Mouse (Mus musculus) midbrain, embryonic 12.5 days (tissue): ENCODE data around the gene Gm45618. TPM values are rescaled to one million over a fixed set of nuclear protein-coding genes. Genes with fewer than 3 reads are reported as not detected.
A peak's percentile ranks its signal among the peaks of the same experiment; 100 is the strongest.

Experiments
- ATAC-seq: fragments of 200-750 bp; cut with Nextera tagmentation; 2 replicates; pipeline ENCODE4 v1.8.0; 2017; ENCODE audit warnings: low read depth, moderate TSS enrichment, moderate library complexity; ENCODE audit not compliant: low FRiP score
- H3K27ac ChIP-seq: fragments of 300-500 bp; sonication (generic); replicated peaks from 2 replicates; pipeline ENCODE4 v1.5.1; 2016; ENCODE audit warnings: mild to moderate bottlenecking
- H3K27me3 ChIP-seq: fragments of 300-500 bp; sonication (generic); 2 replicates; pipeline ENCODE4 v1.6.1; 2016; ENCODE audit warnings: mild to moderate bottlenecking
- H3K36me3 ChIP-seq: fragments of 300-500 bp; sonication (generic); 2 replicates; pipeline ENCODE4 v1.6.1; 2016
- H3K4me1 ChIP-seq: fragments of 300-500 bp; sonication (generic); 2 replicates; pipeline ENCODE4 v1.6.1; 2016
- H3K4me2 ChIP-seq: fragments of 300-500 bp; sonication (generic); replicated peaks from 2 replicates; pipeline ENCODE4 v1.6.1; 2016; ENCODE audit warnings: mild to moderate bottlenecking, moderate library complexity
- H3K4me3 ChIP-seq: fragments of 300-500 bp; sonication (generic); 2 replicates; pipeline ENCODE4 v1.5.1; 2016; ENCODE audit warnings: mild to moderate bottlenecking
- H3K9ac ChIP-seq: fragments of 300-500 bp; sonication (generic); replicated peaks from 2 replicates; pipeline ENCODE4 v1.6.1; 2016; ENCODE audit warnings: mild to moderate bottlenecking, moderate library complexity
- H3K9me3 ChIP-seq: fragments of 300-500 bp; sonication (generic); 2 replicates; pipeline ENCODE4 v1.6.1; 2016; ENCODE audit warnings: mild to moderate bottlenecking
- WGBS: fragments of 180-500 bp; shearing (Covaris S2); methylation state at CpG from one replicate; pipeline ENCODE4 v1.1.7; 2016; 5-methylcytosine and 5-hydroxymethylcytosine counted together
- polyA plus RNA-seq: library from polyadenylated mRNA; unstranded; fragments of >200 nt; fragmentation: Nextera tagmentation; extraction: Ambion mirVana; gene quantifications from 2 replicates; pipeline ENCODE4 v1.2.1, GENCODE M21; 2016

Gene Gm45618
- polyA plus RNA-seq, 1 experiment from 2014 or later, result not detected

DNA sequence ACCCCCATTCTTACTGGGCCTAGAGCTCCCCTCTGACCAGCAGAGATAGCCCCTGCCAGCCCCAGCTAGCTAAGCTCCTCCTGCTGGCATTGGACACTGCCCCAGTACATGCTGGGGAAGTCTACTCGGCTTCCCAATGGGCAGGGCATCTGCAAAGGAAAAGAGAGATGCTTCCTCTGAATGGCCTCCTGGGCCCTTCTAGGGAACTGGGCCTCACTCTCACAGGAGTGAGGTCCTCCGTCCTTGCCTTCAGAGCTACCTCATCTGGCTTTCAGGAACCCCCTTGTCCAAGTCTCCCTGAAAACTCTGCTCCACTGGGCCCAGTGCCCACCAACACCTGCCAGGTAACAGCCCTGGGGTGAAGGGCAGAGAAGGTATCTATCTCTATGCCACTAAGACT, 39.7 kb downstream of the Gm45618 start:
- Histone ChIP-seq H3K4me3 (no peak overlapping the region), H3K4me1 (peaks cover 20% of the 10 kb centered on the region), H3K27ac (no peak overlapping the region), H3K9me3 (no peaks in the 10 kb centered on the region), H3K27me3 (peaks cover 51% of the 10 kb centered on the region), H3K36me3 (peaks cover 63% of the 10 kb centered on the region), H3K4me2 (no peak overlapping the region), H3K9ac (no peak overlapping the region)
- ATAC-seq, result no peak
- WGBS, result 56% methylated on average over 2 of the region's 2 CpGs

DNA sequence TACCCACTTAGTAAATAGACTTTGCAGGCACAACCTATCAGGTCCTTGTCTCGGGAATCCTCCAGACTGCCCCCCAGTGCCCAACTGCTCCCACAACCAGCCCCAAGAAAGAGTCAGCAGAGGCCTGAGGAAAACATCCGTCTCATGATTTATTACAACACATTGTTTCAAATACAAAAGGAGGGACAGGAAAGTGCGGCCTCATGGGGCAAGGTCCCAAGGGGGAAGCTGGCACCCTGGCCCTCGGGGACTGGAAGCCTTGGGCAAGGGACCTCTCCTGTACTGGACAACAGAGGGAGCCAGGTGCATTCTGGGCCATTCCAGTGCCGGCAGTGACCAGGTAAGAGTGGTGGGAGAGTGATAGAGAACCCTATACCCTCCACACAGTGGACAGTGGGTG, 41.2 kb downstream of the Gm45618 start:
- Histone ChIP-seq H3K4me3 (no peak overlapping the region), H3K9me3 (no peaks in the 10 kb centered on the region), H3K27ac (no peak overlapping the region), H3K9ac (no peak overlapping the region), H3K36me3 (peaks cover 48% of the 10 kb centered on the region), H3K4me2 (no peak overlapping the region), H3K27me3 (peaks cover 41% of the 10 kb centered on the region), H3K4me1 (peaks cover 14% of the 10 kb centered on the region)
- no peak for ATAC-seq
- WGBS, result 59% methylated on average over 5 of the region's 5 CpGs

DNA sequence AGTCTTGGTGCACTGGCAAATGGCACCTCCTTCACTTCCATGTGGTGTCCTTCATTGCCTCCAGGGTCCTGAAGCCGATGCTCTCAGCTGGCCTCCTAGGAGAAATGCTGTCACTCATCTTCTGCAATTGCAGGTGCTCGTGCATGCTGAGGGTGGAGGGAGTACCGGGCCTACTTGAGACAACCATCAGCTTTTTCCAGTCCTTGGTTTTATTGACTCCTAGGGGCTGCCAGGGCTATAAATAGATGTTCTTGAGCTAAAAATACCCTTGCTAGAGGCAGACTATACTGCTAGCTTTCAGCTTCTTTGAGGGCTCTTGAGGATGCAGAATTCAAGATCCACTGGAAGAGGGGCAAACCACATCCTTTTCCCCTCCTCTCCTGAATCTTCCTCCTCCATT, 43.4 kb downstream of the Gm45618 start:
- ATAC-seq, result no peak
- WGBS, result 83% methylated on average over 3 of the region's 3 CpGs
- Histone ChIP-seq H3K9ac (no peak overlapping the region), H3K9me3 (no peaks in the 10 kb centered on the region), H3K4me2 (no peak overlapping the region), H3K36me3 (peaks cover 27% of the 10 kb centered on the region), H3K4me1 (peaks cover 4% of the 10 kb centered on the region), H3K27ac (no peak overlapping the region), H3K27me3 (peaks cover 19% of the 10 kb centered on the region), H3K4me3 (no peak overlapping the region)

DNA sequence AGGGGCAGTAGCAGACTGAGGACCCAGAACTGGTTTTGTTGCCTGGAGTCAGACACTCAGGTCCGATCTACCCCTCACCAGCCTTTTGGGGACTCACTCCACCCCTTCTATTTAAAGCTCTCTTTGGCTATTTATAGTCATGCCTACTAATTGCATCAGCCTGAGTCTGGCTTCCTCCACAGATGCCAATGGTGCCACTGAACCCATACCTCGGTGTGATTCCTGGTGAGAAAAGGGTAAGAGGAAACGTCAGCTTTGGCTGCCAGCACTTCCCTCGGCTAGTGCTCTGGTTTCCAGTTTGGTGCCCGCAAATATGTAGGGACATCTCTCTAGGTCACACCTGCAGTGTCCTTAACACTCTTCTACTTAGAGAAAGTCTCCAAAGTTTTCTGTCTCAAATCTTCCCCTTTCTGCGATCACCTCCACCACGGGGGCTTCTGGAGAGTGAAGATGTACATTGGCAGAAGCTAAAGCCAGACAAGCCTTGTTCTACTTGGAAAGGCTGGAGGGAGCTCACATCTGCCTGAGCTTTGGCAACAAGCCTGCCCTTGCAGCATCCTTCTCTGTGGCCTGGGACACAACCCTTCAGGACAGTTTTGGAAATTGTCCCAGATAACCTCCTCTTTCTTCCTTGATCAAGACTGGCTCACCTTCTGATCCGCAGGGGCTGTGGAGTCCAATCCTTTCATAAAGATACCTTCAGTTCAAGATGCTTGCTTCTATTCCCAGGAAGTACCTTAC, 46.2 kb downstream of the Gm45618 start:
- Histone ChIP-seq H3K9ac (no peak overlapping the region), H3K36me3 (peaks cover 3% of the 10 kb centered on the region; the same call in 1 of the 2 replicates), H3K9me3 (no peaks in the 10 kb centered on the region), H3K27me3 (peaks cover 18% of the 10 kb centered on the region), H3K27ac (no peak overlapping the region), H3K4me2 (no peak overlapping the region), H3K4me1 (no peaks in the 10 kb centered on the region), H3K4me3 (no peak overlapping the region)
- ATAC-seq, result no peak
- 79% methylated on average over 8 of the region's 8 CpGs for WGBS

DNA sequence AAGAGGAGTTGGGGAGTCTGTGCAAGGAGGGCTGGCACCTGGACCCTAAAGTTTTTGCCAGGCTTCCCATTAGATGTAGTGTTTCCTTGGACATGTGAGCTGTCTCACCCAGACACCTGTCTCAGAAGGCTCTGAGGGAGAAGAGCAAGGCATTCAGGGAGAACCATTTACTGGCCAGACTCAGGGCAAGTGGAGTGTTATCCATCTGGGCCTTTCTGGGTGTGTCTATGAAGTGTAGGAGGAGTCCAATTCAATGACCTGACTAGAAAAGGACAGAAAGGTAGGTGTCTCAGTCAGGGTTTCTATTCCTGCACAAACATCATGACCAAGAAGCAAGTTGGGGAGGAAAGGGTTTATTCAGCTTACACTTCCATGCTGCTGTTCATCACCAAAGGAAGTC, 48.8 kb downstream of the Gm45618 start:
- ATAC-seq, result no peak
- H3K4me1 ChIP-seq, result no peaks in the 10 kb centered on the region
- H3K36me3 ChIP-seq, result no peaks in the 10 kb centered on the region
- H3K9ac ChIP-seq, result no peak overlapping the region
- no peak overlapping the region for H3K4me3 ChIP-seq
- H3K4me2 ChIP-seq, result no peak overlapping the region
- H3K27ac ChIP-seq, result no peak overlapping the region
- H3K27me3 ChIP-seq, result peaks cover 31% of the 10 kb centered on the region
- no peaks in the 10 kb centered on the region for H3K9me3 ChIP-seq

DNA sequence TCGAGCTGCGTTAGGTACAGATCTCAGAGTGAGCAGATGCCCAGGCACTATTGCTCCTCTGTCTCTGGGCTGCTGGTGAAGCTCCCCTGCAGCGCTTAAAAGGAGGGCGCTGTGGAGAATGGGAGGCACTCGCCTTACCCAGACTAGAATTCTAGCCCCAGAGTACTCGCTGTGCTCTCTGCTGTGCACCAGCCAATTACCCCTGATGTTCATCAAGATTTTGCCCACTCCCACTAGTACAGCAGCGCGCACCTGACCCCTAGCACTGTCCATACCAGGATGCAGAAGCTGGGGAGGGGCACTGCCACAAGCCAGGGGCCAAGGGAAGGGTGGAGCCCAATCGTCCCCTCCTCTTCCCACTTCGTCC, 49.3 kb downstream of the Gm45618 start:
- no peaks in the 10 kb centered on the region for H3K4me1 ChIP-seq
- no peaks in the 10 kb centered on the region for H3K9me3 ChIP-seq
- H3K27ac ChIP-seq, result no peak overlapping the region
- 3% methylated on average over 8 of the region's 10 CpGs for WGBS
- peak; percentile 54; the same call in 1 of the 2 replicates for ATAC-seq
- H3K4me2 ChIP-seq, result peak overlapping the region; percentile 48
- peak overlapping the region; percentile 31; the same call in 1 of the 2 replicates for H3K9ac ChIP-seq
- peak overlapping the region; percentile 18 for H3K4me3 ChIP-seq
- no peaks in the 10 kb centered on the region for H3K36me3 ChIP-seq
- H3K27me3 ChIP-seq, result peaks cover 33% of the 10 kb centered on the region

DNA sequence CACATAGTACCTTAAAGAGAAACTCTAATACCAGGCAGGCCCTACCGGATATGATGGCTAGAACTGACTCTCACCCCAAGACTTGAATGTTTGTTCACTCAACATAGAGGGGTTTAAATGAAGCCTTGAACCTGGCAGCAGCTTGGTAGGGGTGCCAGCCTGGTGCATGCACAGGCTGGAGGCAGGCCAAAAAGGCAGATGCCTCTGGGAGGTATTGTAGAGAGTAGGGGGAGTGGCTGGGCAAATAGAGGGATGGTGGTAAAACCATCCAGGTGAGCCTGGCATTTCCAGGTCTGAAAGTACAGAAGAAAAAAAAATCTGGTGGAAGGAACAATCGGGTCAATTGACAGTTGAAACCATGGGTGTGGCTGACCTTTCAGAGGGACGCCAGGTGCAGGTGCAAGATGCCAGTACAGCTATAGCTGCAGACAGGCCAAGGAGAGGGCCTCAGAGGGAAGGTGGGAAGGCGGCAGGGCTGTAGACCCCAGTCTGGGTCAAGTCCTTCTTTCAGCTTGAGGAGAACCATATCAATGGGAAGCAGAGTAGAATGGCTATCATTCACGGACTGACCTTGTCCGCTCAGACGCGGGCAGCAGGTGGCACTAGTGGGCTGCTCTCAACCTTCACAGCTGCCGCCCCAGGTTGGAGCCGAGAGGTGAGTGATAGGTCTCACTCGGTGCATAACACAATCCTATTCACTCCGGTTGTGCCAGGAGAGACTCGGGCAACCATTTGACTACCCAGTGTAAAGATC, 49.9 kb downstream of the Gm45618 start:
- Histone ChIP-seq H3K36me3 (no peaks in the 10 kb centered on the region), H3K27ac (no peak overlapping the region), H3K4me1 (no peaks in the 10 kb centered on the region), H3K9me3 (no peaks in the 10 kb centered on the region), H3K27me3 (peaks cover 33% of the 10 kb centered on the region), H3K9ac (peak overlapping the region; percentile 31; the same call in 1 of the 2 replicates), H3K4me3 (peak overlapping the region; percentile 18), H3K4me2 (peak overlapping the region; percentile 48)
- peak; percentile 60 for ATAC-seq
- WGBS, result 16% methylated on average over 13 of the region's 13 CpGs

Other genes starting within 250 kb of the Gm45618 start
- 68.0 and 68.2 TPM in 2 replicates for gene Tollip, start 202.2 kb downstream of the Gm45618 start, polyA plus RNA-seq
- 20.5 and 22.9 TPM in 2 replicates for gene Brsk2, start 171.0 kb downstream of the Gm45618 start, polyA plus RNA-seq
- gene Mob2, start 59.7 kb downstream of the Gm45618 start, polyA plus RNA-seq, result 50.6 and 50.9 TPM in 2 replicates
- gene Dusp8, start 24.9 kb downstream of the Gm45618 start, polyA plus RNA-seq, result 41.5 and 44.3 TPM in 2 replicates
- gene Gm39115, start 15.3 kb upstream of the Gm45618 start, polyA plus RNA-seq, result not detected in 2 replicates
- gene Gm45337, start 23.9 kb upstream of the Gm45618 start, polyA plus RNA-seq, result not detected in 2 replicates
- gene Gm29735, start 36.4 kb upstream of the Gm45618 start, polyA plus RNA-seq, result not detected in 2 replicates
- gene Gm4553, start 45.0 kb upstream of the Gm45618 start, polyA plus RNA-seq, result not detected in 2 replicates
- not detected in 2 replicates for gene Krtap5-2, start 55.3 kb upstream of the Gm45618 start, polyA plus RNA-seq
- gene Gm10153, start 69.7 kb upstream of the Gm45618 start, polyA plus RNA-seq, result not detected in 2 replicates
- gene Krtap5-3, start 80.6 kb upstream of the Gm45618 start, polyA plus RNA-seq, result not detected in 2 replicates
- not detected in 2 replicates for gene Gm7579, start 91.1 kb upstream of the Gm45618 start, polyA plus RNA-seq
- gene Krtap5-5, start 109.2 kb upstream of the Gm45618 start, polyA plus RNA-seq, result not detected in 2 replicates
- gene Gm40460, start 120.3 kb upstream of the Gm45618 start, polyA plus RNA-seq, result not detected in 2 replicates
- gene Gm2431, start 137.6 kb upstream of the Gm45618 start, polyA plus RNA-seq, result not detected in 2 replicates
- gene Gm4559, start 153.6 kb upstream of the Gm45618 start, polyA plus RNA-seq, result not detected in 2 replicates
- not detected in 2 replicates for gene Krtap5-1, start 176.4 kb upstream of the Gm45618 start, polyA plus RNA-seq
- gene Krtap5-4, start 182.8 kb upstream of the Gm45618 start, polyA plus RNA-seq, result not detected in 2 replicates